Mouse (Mus musculus): ENCODE results near the gene Gm27029. TPM values are rescaled to one million over a fixed set of nuclear protein-coding genes. Genes with fewer than 3 reads are reported as not detected.
"Not testable (repeated sequence)": the region's sequence is repeated elsewhere in the genome, so short reads cannot be mapped to it uniquely, and the experiment has no call there.

The Gm27029 gene
- polyA plus RNA-seq, 1 experiment from 2014 or later: 7.3 TPM

- H3K27me3 ChIP-seq: no peaks in the 10 kb centered on the region
- H3K9me3 ChIP-seq: no peaks in the 10 kb centered on the region
- 0 out of 2 replicates have a peak, but pooled peaks cover 4% of the 10 kb centered on the region for H3K36me3 ChIP-seq
- no peak overlapping the region for H3K4me2 ChIP-seq (replicated peaks)
- ATAC-seq (replicated peaks): no peak
- no peak overlapping the region for H3K9ac ChIP-seq (replicated peaks)
- no peak overlapping the region for H3K4me3 ChIP-seq
- H3K27ac ChIP-seq (replicated peaks): no peak overlapping the region
- peaks cover 6% of the 10 kb centered on the region; the same call in 1 of the 2 replicates for H3K4me1 ChIP-seq
- WGBS: 71% methylated on average over 10 of the region's 10 CpGs
Measured at GRCm38 (mm10) chr11:101452093-101452774, 27.6 kb upstream of the Gm27029 start.

DNA sequence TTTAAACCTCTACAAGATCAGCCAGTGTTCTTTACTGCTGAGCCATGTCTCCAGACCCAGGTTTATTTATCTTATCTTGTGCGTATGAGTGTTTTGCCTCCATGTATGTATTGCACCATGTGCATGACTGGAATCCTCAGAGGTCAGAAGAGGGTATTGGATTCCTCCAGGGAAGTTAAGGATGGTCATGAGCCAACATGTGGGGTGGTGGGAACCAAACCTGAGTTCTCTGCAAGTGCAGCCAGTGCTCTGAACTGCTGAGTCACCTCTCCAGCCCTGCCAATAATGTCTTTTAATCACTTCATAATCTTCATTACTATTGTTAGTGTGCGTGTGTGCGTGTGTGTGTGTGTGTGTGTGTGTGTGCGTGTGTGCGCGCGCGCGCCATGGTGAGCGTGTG lies 26.9 kb upstream of the Gm27029 start:
- Histone ChIP-seq H3K4me1 (peaks cover 6% of the 10 kb centered on the region; the same call in 1 of the 2 replicates), H3K9ac (replicated peaks) (no peak overlapping the region), H3K36me3 (0 out of 2 replicates have a peak, but pooled peaks cover under 1% of the 10 kb centered on the region), H3K9me3 (no peaks in the 10 kb centered on the region), H3K27ac (replicated peaks) (no peak overlapping the region), H3K27me3 (no peaks in the 10 kb centered on the region), H3K4me3 (no peak overlapping the region), H3K4me2 (replicated peaks) (no peak overlapping the region)
- WGBS: 92% methylated on average over 10 of the region's 10 CpGs
- no peak for ATAC-seq (replicated peaks)

DNA sequence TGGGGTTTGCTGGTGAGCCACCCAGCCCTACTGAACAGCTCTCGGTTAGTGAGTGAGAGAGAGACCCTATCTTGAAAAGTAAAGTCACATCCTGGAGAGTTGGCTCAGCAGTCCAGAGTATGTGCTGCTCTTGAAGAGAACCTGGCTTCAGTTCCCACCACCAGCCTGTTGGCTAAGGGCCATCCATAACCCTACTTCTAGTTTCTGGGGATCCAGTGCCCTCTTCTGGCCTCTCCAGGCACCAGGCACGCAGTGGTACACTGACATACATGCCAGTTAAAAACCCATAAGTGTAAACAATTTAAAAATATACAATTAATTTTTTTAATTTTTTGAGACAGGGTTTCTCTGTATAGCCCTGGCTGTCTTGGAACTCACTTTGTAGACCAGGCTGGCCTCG lies 25.8 kb upstream of the Gm27029 start:
- WGBS: 91% methylated on average over 3 of the region's 3 CpGs
- H3K27ac ChIP-seq (replicated peaks): no peak overlapping the region
- H3K9ac ChIP-seq (replicated peaks): no peak overlapping the region
- no peak overlapping the region for H3K4me2 ChIP-seq (replicated peaks)
- H3K4me3 ChIP-seq: no peak overlapping the region
- H3K27me3 ChIP-seq: no peaks in the 10 kb centered on the region
- ATAC-seq (replicated peaks): no peak
- no peaks in the 10 kb centered on the region for H3K9me3 ChIP-seq
- peaks cover 6% of the 10 kb centered on the region for H3K36me3 ChIP-seq
- peaks cover 6% of the 10 kb centered on the region; the same call in 1 of the 2 replicates for H3K4me1 ChIP-seq

DNA sequence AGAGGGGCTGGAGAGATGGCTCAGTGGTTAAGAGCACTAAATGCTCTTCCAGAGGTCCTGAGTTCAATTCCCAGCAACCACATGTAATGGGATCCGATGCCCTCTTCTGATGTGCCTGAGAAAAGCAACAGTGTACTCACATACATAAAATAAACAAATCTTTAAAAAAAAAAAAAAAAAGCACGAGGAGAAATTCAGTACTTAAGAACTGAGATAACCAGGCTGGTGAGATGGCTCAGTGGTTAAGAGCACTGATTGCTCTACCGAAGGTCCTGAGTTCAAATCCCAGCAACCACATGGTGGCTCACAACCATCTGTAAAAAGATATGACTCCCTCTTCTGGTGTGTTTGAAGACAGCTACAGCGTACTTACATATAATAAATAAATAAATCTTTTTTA lies 25.0 kb upstream of the Gm27029 start:
- not testable (repeated sequence) for H3K4me3 ChIP-seq; H3K4me1 ChIP-seq; H3K4me2 ChIP-seq (replicated peaks); ATAC-seq (replicated peaks); H3K9me3 ChIP-seq; H3K27ac ChIP-seq (replicated peaks); H3K9ac ChIP-seq (replicated peaks); H3K27me3 ChIP-seq
- H3K36me3 ChIP-seq: peaks cover 13% of the 10 kb centered on the region
- WGBS: 86% methylated on average over 4 of the region's 4 CpGs

GRCm38 (mm10) chr11:101448899-101449298 lies 24.3 kb upstream of the Gm27029 start:
- no peak for ATAC-seq (replicated peaks)
- H3K9me3 ChIP-seq: no peaks in the 10 kb centered on the region
- peaks cover 11% of the 10 kb centered on the region for H3K4me1 ChIP-seq
- 85% methylated on average over 4 of the region's 4 CpGs for WGBS
- no peak overlapping the region for H3K9ac ChIP-seq (replicated peaks)
- no peak overlapping the region for H3K27ac ChIP-seq (replicated peaks)
- H3K36me3 ChIP-seq: peaks cover 20% of the 10 kb centered on the region
- no peak overlapping the region for H3K4me3 ChIP-seq
- H3K4me2 ChIP-seq (replicated peaks): no peak overlapping the region
- no peaks in the 10 kb centered on the region for H3K27me3 ChIP-seq

DNA sequence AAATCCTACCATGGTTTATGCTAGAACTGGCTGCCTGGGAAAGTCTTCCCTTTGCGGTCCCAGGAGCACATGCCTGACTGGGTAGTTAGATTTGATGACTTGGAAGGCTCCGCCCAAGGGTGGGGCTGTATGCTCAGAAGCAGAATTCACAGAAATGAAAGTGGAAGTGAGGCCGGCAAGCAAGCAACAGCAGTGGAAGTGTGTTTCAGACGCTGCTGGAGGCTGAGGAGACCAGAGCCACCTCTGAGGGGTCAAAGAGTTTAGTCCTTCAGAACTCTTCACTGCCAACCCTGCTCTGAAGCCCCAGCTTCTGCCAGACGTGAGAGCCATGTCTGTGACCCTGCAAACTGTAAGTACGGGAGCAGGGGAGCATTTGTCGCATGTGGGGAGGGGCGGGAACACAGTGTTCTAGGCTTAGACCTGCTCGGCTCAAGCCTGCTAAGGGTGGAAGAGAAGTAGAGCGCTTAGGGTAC lies 23.7 kb upstream of the Gm27029 start, which contains the start of gene Ifi35:
TSS of gene Ifi35 (plus strand) at position 134 of the 473 bp plus-strand sequence.
- no peak within 1 kb of the TSS for H3K9ac ChIP-seq (replicated peaks)
- no peak within 1 kb of the TSS for H3K4me2 ChIP-seq (replicated peaks)
- no peaks in the 10 kb centered on the region for H3K27me3 ChIP-seq
- H3K4me1 ChIP-seq: peaks cover 17% of the 10 kb centered on the region
- H3K27ac ChIP-seq (replicated peaks): no peak within 1 kb of the TSS
- no peaks in the 10 kb centered on the region for H3K9me3 ChIP-seq
- 44% methylated on average over 10 of the region's 10 CpGs for WGBS
- ATAC-seq (replicated peaks): no peak
- H3K36me3 ChIP-seq: peaks cover 25% of the 10 kb centered on the region
- H3K4me3 ChIP-seq: no peak within 1 kb of the TSS

GRCm38 (mm10) chr11:101447786-101448185 lies 23.2 kb upstream of the Gm27029 start:
- H3K4me3 ChIP-seq: no peak overlapping the region
- no peaks in the 10 kb centered on the region for H3K27me3 ChIP-seq
- 89% methylated on average over 5 of the region's 5 CpGs for WGBS
- H3K27ac ChIP-seq (replicated peaks): no peak overlapping the region
- no peak overlapping the region for H3K4me2 ChIP-seq (replicated peaks)
- no peak overlapping the region for H3K9ac ChIP-seq (replicated peaks)
- peaks cover 25% of the 10 kb centered on the region for H3K36me3 ChIP-seq
- no peak for ATAC-seq (replicated peaks)
- no peaks in the 10 kb centered on the region for H3K9me3 ChIP-seq
- H3K4me1 ChIP-seq: peaks cover 22% of the 10 kb centered on the region

GRCm38 (mm10) chr11:101446860-101447259 lies 22.3 kb upstream of the Gm27029 start:
- H3K4me1 ChIP-seq: peaks cover 22% of the 10 kb centered on the region
- not testable (repeated sequence) for H3K27ac ChIP-seq (replicated peaks); ATAC-seq (replicated peaks); H3K4me3 ChIP-seq; H3K27me3 ChIP-seq; H3K9me3 ChIP-seq; H3K4me2 ChIP-seq (replicated peaks); H3K9ac ChIP-seq (replicated peaks)
- 86% methylated on average over 8 of the region's 8 CpGs for WGBS
- H3K36me3 ChIP-seq: peaks cover 25% of the 10 kb centered on the region

GRCm38 (mm10) chr11:101446319-101446718 lies 21.7 kb upstream of the Gm27029 start:
- H3K4me1 ChIP-seq: peaks cover 22% of the 10 kb centered on the region
- H3K9me3 ChIP-seq: no peaks in the 10 kb centered on the region
- H3K4me2 ChIP-seq (replicated peaks): no peak overlapping the region
- no peaks in the 10 kb centered on the region for H3K27me3 ChIP-seq
- 80% methylated on average over 1 of the region's 1 CpGs for WGBS
- H3K36me3 ChIP-seq: peaks cover 25% of the 10 kb centered on the region
- H3K4me3 ChIP-seq: no peak overlapping the region
- H3K27ac ChIP-seq (replicated peaks): no peak overlapping the region
- H3K9ac ChIP-seq (replicated peaks): no peak overlapping the region
- no peak for ATAC-seq (replicated peaks)

GRCm38 (mm10) chr11:101442760-101443159 lies 18.2 kb upstream of the Gm27029 start:
- 2% methylated on average over 14 of the region's 14 CpGs for WGBS
- peak overlapping the region; percentile 65 for H3K4me2 ChIP-seq (replicated peaks)
- peak overlapping the region; percentile 68 for H3K4me3 ChIP-seq
- H3K27ac ChIP-seq (replicated peaks): peak overlapping the region; percentile 88
- no peaks in the 10 kb centered on the region for H3K9me3 ChIP-seq
- H3K4me1 ChIP-seq: peaks cover 22% of the 10 kb centered on the region
- H3K27me3 ChIP-seq: no peaks in the 10 kb centered on the region
- peaks cover 25% of the 10 kb centered on the region for H3K36me3 ChIP-seq
- ATAC-seq (replicated peaks): no peak
- H3K9ac ChIP-seq (replicated peaks): peak overlapping the region; percentile 86

DNA sequence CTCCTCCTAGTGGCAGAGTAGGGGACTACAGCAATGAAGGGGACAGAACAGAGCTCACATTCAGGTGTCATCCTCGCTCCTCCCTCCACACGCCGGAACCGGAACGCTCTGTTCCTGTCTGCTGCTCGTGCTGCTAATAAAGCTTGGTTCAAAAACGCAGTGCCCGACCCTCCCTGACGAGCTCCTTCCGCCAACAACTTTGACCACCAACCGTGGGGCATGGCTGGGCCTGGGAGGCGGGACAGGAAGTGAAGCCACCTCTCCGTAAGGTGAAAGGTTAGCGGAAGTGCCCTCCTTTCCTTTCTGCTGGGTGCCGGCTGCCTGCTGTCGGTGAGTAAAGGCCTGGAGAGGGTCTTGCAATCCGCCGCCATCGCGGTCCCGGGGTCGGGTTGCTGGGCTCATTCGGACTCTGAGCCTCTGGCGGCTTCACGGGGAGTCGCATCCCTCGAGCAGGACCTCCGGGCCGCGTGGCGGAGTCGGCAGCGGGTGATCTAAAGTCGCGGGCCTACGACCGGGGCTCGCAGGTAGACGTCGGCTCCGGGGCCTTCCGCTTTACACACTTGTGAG lies 17.6 kb upstream of the Gm27029 start, which contains the start of gene Rpl27:
TSS of gene Rpl27 (plus strand) at position 172 of the 567 bp plus-strand sequence.
- under 1% methylated on average over 42 of the region's 42 CpGs for WGBS
- peak within 1 kb of the TSS; percentile 65 for H3K4me2 ChIP-seq (replicated peaks)
- peaks cover 25% of the 10 kb centered on the region for H3K36me3 ChIP-seq

DNA sequence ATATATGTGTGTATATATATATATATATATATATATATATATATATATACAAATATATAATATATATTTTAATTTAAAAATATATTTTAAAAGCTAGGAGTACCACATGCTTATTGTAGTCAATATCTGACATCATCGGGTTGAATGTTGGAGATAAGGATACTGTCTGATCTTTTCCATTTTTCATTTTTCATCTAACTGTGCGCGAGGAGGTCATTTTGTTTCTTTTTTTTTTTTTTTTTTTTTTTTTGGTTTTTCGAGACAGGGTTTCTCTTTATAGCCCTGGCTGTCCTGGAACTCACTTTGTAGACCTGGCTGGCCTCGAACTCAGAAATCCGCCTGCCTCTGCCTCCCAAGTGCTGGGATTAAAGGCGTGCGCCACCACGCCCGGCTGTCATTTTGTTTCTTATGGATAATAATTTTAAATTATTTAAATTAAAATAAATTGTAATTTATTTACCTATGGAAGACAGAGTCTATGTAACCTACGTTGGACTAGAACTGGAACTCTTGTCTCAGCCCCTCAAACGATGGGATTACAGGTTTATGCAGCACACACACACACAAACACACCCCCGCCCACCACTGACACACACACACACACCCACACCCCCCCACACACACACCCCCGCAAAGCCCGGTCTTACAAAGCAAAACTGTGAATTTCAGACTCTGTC lies 17.0 kb upstream of the Gm27029 start:
- peaks cover 25% of the 10 kb centered on the region for H3K36me3 ChIP-seq
- not testable (repeated sequence) for H3K9me3 ChIP-seq; ATAC-seq (replicated peaks); H3K9ac ChIP-seq (replicated peaks); H3K27me3 ChIP-seq
- H3K4me2 ChIP-seq (replicated peaks): peak overlapping the region; percentile 40
- peak overlapping the region; percentile 57 for H3K27ac ChIP-seq (replicated peaks)
- H3K4me1 ChIP-seq: peaks cover 22% of the 10 kb centered on the region
- peak overlapping the region; percentile 68 for H3K4me3 ChIP-seq
- WGBS: 39% methylated on average over 14 of the region's 15 CpGs

More for the DNA sequence above, 17.6 kb upstream of the Gm27029 start, which contains the start of gene Rpl27:
- Histone ChIP-seq H3K9me3 (no peaks in the 10 kb centered on the region), H3K27ac (replicated peaks) (peak within 1 kb of the TSS; percentile 88), H3K27me3 (no peaks in the 10 kb centered on the region), H3K4me1 (peaks cover 22% of the 10 kb centered on the region), H3K4me3 (peak within 1 kb of the TSS; percentile 68), H3K9ac (replicated peaks) (peak within 1 kb of the TSS; percentile 86)
- peak; percentile 98 for ATAC-seq (replicated peaks)

All from forebrain, embryonic 15.5 days (tissue).